Mouse (Mus musculus): ENCODE results near the gene Kcnh8.

Gene Kcnh8

DNA sequence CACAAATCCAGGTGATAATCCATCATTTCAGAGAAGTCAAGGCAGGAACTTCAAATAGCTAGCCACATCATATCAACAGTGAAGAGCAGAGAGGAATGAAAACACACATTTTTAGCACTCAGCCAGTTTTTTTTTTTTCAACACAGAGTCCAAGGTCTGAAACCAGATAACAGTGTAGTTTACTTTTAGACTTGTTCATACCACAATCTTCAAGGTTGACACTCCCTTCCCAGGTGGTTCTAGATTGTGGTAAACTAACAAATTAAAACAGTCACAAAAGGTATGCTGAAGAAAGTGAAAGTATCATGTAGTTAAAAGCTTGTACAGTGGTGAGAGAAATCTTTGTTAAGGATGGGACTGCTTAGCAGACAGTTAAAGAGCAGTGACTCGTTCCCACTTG is 216.5 kb downstream of the Kcnh8 start:
- no peak for DNase-seq (ENCODE audit: extremely low read depth, low read depth)

DNA sequence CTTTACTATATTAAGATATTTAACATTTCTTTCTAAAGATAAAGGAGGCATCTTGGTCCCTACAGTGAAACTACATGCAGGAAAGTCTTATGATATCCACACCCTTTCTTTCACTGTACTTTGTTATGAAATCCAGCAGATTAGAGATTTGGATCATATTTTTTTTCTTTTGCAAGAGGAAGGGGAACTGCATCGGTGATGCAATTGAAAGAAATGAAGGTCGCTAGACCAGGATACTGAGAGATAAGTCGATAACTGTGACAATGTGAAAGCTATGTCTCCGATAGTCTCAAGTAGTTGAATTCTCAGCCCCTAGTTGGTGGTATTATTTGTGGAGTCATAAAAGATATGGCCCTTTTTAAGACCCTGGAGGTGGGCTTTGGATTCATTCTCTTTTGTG is 227.2 kb downstream of the Kcnh8 start:
- no peak for DNase-seq (ENCODE audit: extremely low read depth, low read depth)

DNA sequence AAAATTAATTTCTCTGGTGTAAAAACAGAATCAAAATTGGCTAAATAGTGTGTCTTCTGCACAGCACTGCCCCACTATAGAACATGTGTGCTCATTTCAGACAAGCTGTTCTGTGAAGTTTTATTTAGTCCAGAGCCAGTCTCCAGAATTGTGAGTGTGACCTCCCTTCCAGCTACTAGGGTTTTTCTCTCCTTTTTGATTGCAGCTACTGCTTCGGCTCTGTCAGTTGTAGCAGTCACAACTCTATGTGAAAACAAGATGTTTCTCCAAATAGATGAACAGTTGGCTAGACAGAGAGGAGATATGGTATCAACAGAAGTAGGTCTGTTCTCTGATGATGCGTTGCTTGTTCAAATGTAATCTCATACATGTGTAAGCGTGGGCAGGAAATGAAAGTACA is 270.7 kb downstream of the Kcnh8 start:
- DNase-seq (ENCODE audit: extremely low read depth, low read depth) = no peak

- no peak for DNase-seq (ENCODE audit: extremely low read depth, low read depth)
Measured at GRCm38 (mm10) chr17:52878964-52879363, 276.5 kb downstream of the Kcnh8 start.

DNA sequence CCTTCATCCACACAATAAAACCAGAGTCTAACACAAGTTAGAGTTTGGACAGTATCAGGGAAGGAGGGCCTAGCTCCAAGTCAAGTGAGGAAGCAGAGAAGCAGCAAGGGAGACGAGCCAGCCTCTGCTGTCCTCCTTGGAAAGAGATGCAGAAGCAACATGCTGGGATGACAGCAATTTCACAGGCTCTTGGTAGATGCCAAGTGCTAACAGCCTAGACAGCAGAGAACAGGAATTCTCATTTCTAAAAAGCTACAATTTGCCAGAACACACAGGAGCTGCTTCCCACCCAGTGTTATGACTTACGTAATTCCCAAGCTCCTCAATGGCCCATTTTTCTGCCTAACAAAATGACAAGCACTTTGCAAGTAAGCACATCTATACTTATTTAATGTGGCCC is 277.5 kb downstream of the Kcnh8 start:
- no peak for DNase-seq (ENCODE audit: extremely low read depth, low read depth)

DNA sequence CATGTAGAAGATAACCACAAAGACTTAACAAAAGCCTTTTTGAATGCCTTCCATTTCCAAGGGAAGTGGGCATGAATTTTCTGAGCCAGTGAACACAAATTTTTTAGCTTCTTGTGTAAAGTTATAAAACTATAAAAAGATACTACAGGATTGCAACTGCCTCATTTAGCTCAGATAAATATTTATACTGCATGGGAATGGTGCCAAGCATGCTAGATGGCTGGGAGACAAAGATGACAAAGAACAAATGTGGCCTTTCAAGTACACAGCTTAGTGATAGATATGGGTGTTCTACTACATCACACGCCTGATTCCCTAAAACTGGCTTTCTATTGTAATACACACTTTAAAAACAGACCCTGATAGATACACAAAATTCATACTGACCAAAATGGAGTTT is 282.7 kb downstream of the Kcnh8 start:
- DNase-seq (ENCODE audit: extremely low read depth, low read depth) = no peak

DNA sequence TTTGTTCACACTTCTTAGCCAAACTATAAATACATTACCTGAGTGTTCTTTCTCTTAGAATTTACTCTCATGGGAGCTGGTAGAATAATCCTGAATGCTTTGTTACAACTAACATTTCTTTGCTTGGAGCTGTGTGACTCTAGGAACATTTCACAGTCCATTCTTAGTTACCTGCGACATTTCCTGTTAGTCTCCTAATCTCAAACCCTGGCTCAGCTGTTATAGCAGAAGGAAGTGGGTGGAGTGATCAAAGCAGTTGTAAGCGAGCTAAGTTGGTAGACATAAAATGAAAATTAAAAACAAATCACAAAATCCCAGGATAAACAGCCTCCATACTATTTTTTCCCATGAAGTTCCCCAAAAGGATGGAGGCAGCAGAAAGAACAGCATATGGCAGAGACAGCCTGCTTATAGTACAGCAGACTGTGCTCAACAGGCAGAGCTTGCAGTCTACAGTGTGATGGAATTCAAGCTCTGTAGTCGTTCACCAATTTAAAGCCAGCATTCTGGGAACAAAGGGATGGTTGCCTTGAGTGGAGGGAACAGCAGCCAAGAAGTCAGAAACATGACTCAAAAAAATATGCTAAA is 318.1 kb downstream of the Kcnh8 start:
- DNase-seq (ENCODE audit: extremely low read depth, low read depth) = no peak

GRCm38 (mm10) chr17:52943966-52944365 is 341.5 kb downstream of the Kcnh8 start:
- no peak for DNase-seq (ENCODE audit: extremely low read depth, low read depth)

DNA sequence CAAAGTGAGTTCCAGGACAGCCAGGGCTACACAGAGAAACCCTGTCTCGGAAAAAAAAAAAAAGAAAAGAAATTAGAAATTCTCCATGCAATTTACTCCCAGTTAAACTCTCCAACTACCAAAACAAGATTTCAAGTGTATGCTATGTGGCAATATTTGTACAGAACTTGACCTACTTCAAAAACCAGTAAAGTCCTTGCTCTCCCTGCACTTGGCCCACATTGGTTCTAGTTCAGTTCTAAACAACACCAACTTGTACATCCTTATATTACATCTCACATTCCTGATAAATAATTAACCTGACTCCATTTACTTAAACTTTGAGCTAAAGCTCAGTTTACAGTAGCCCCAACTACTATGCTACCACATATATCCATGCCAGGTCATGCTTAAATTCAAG is 370.2 kb downstream of the Kcnh8 start:
- no peak for DNase-seq (ENCODE audit: extremely low read depth, low read depth)

DNA sequence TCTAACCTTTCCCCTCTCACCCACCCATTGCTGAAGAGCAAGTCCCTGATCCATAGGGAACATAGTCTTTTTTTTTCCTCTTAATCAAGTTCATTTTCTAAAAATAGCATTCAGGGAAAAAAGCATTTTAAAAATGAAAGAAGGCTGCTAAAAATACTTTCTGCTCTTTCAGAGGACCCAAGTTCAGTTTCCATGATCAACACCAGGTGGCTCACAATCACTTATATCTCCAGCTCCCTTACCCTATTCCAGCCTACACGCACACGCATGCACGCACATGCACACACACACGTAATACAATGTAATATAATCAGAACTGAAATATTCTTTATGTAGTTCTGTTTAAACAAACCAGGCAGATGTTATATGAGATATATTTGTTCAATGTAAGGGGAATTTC is 378.4 kb downstream of the Kcnh8 start:
- no peak for DNase-seq (ENCODE audit: extremely low read depth, low read depth)
